In the genomic region with DNA sequence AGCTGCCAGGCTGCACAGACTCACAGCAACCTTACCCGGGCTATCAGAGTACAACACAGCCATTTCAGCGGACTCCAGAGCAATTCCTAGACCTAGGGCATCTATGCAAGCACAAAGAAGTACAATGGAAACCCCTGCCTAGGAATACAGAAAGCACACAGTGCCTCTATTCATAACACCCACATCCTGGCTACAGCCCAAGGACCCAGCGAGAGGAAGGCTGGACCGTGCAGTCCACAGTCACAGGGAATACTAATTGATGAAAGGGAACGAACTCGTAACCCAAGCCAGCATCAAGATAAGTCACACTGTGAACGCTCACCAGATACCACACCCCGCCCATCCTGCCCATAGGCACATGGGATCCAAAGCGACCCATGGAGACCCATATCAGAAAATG, we compare ENCODE assay signal across 11 mouse cellular contexts. TPM values are rescaled to one million over a fixed set of nuclear protein-coding genes. Genes with fewer than 3 reads are reported as not detected.
DNase-seq lines count a peak whose midpoint lies in the region; ATAC-seq lines count a peak whose summit lies in the region.
"Had no signal": no experiment of that assay in that cellular context is flagged by ENCODE, and none has a peak within 500 bp of the region (broad histone marks: within the 10 kb centered on the region; RNA-seq: fewer than 3 reads in every experiment).

No protein-coding gene starts in this region.

- peaks cover 37% of the 10 kb centered on the region for H3K4me1 ChIP-seq in forebrain, embryonic 13.5 days
- H3K4me1 ChIP-seq in forebrain, embryonic 10.5 days, result peaks cover 34% of the 10 kb centered on the region
- H3K4me1 ChIP-seq in forebrain, embryonic 15.5 days, result peaks cover 36% of the 10 kb centered on the region
- H3K4me1 ChIP-seq in neural tube, embryonic 15.5 days, result peaks cover 38% of the 10 kb centered on the region

- WGBS in forebrain, embryonic 13.5 days, result 50% methylated on average over 9 of the region's 9 CpGs
- 88% methylated on average over 9 of the region's 9 CpGs for WGBS in forebrain, embryonic 10.5 days
- 27% methylated on average over 9 of the region's 9 CpGs for WGBS in forebrain, embryonic 15.5 days
- 65% methylated on average over 9 of the region's 9 CpGs for WGBS in neural tube, embryonic 15.5 days

- H3K36me3 ChIP-seq in forebrain, embryonic 13.5 days (ENCODE audit: poor library complexity, severe bottlenecking), result peaks cover 60% of the 10 kb centered on the region
- peaks cover 67% of the 10 kb centered on the region for H3K36me3 ChIP-seq in forebrain, embryonic 10.5 days (replicated peaks)
- peaks cover 23% of the 10 kb centered on the region for H3K36me3 ChIP-seq in forebrain, embryonic 15.5 days
- peaks cover 31% of the 10 kb centered on the region for H3K36me3 ChIP-seq in neural tube, embryonic 15.5 days

- peak overlapping the region; percentile 71 for H3K4me2 ChIP-seq in forebrain, embryonic 13.5 days
- no peak overlapping the region for H3K4me2 ChIP-seq in forebrain, embryonic 15.5 days (replicated peaks)
- peak overlapping the region; percentile 7; the same call in 1 of the 2 replicates for H3K4me2 ChIP-seq in neural tube, embryonic 15.5 days
- H3K4me2 ChIP-seq: liver, embryonic 15.5 days had no signal

- peak overlapping the region; percentile 40 for H3K27ac ChIP-seq in forebrain, embryonic 13.5 days
- H3K27ac ChIP-seq in forebrain, embryonic 10.5 days, result no peak overlapping the region
- H3K27ac ChIP-seq in forebrain, embryonic 15.5 days (replicated peaks), result peak overlapping the region; percentile 7; the same call in 1 of the 2 replicates
- H3K27ac ChIP-seq in neural tube, embryonic 15.5 days (replicated peaks), result peak overlapping the region; percentile 24; the same call in 1 of the 2 replicates
- H3K27ac ChIP-seq: liver, embryonic 15.5 days had no signal

- H3K27me3 ChIP-seq in forebrain, embryonic 13.5 days, result no peaks in the 10 kb centered on the region
- peaks cover 12% of the 10 kb centered on the region for H3K27me3 ChIP-seq in forebrain, embryonic 10.5 days (ENCODE audit: poor library complexity, severe bottlenecking)
- no peaks in the 10 kb centered on the region for H3K27me3 ChIP-seq in forebrain, embryonic 15.5 days
- no peaks in the 10 kb centered on the region for H3K27me3 ChIP-seq in neural tube, embryonic 15.5 days (replicated peaks)
- H3K27me3 ChIP-seq: liver, embryonic 15.5 days had no signal

- intact Hi-C loops in heart, postnatal 36 days (cut with DNase I), result no loop called here

- H3K4me3 ChIP-seq in forebrain, embryonic 13.5 days, result no peak overlapping the region
- H3K4me3 ChIP-seq in forebrain, embryonic 10.5 days, result no peak overlapping the region
- H3K4me3 ChIP-seq in forebrain, embryonic 15.5 days, result no peak overlapping the region
- no peak overlapping the region for H3K4me3 ChIP-seq in neural tube, embryonic 15.5 days (replicated peaks)
- H3K4me3 ChIP-seq: liver, embryonic 15.5 days had no signal

- H3K9ac ChIP-seq in forebrain, embryonic 13.5 days, result peak overlapping the region; percentile 18; the same call in 1 of the 2 replicates
- no peak overlapping the region for H3K9ac ChIP-seq in forebrain, embryonic 15.5 days (replicated peaks)
- H3K9ac ChIP-seq in neural tube, embryonic 15.5 days (replicated peaks), result no peak overlapping the region
- H3K9ac ChIP-seq: liver, embryonic 15.5 days had no signal

- no peak for DNase-seq in forebrain, embryonic 10.5 days (ENCODE audit: extremely low spot score, low spot score)
- peak; percentile 36 for DNase-seq in retina, postnatal 1 day
- DNase-seq in retina, embryonic 14.5 days (ENCODE audit: low spot score), result no peak
- DNase-seq in heart, postnatal 36 days, result no peak
- DNase-seq in kidney, postnatal 4 days, result no peak
- DNase-seq: heart, adult 18-20 months; heart, postnatal 4 days had no signal

- no peaks in the 10 kb centered on the region for H3K9me3 ChIP-seq in forebrain, embryonic 13.5 days (replicated peaks)
- no peaks in the 10 kb centered on the region for H3K9me3 ChIP-seq in forebrain, embryonic 10.5 days
- H3K9me3 ChIP-seq in forebrain, embryonic 15.5 days, result no peaks in the 10 kb centered on the region
- no peaks in the 10 kb centered on the region for H3K9me3 ChIP-seq in neural tube, embryonic 15.5 days (replicated peaks)
- H3K9me3 ChIP-seq: liver, embryonic 15.5 days had no signal

- 0 out of 2 replicates have a peak, but pooled peaks have one; percentile 19 for ATAC-seq in forebrain, embryonic 13.5 days
- peak; percentile 25; the same call in 1 of the 2 replicates for ATAC-seq in forebrain, embryonic 15.5 days (replicated peaks)
- ATAC-seq in neural tube, embryonic 15.5 days (ENCODE audit: low FRiP score), result no peak

RNA-seq across cellular contexts. Expression of gene Pebp1, which starts 3.4 kb away (rescaled TPM):
- 1,080 and 1,130 TPM in 2 replicates for polyA plus RNA-seq in forebrain, embryonic 13.5 days (2015; fragmentation: Nextera tagmentation; extraction: Ambion mirVana)
- polyA plus RNA-seq in forebrain, embryonic 10.5 days (2016; fragmentation: Nextera tagmentation; extraction: Ambion mirVana), result 966 and 1,001 TPM in 2 replicates
- polyA plus RNA-seq in forebrain, embryonic 15.5 days (2015; fragmentation: Nextera tagmentation; extraction: Ambion mirVana), result 1,178 and 1,180 TPM in 2 replicates
- 1,021 and 1,056 TPM in 2 replicates for polyA plus RNA-seq in neural tube, embryonic 15.5 days (2015; fragmentation: Nextera tagmentation; extraction: Ambion mirVana)
- 100 to 1,000 TPM; 412 to 473 TPM for total RNA-seq in heart, postnatal 36 days (2021)

RNA-seq across cellular contexts. Expression of gene Vsig10, which starts 34.9 kb away (rescaled TPM):
- polyA plus RNA-seq in forebrain, embryonic 13.5 days (2015; fragmentation: Nextera tagmentation; extraction: Ambion mirVana), result 0.98 and 2.6 TPM in 2 replicates
- 3.4 and 4.3 TPM in 2 replicates for polyA plus RNA-seq in forebrain, embryonic 10.5 days (2016; fragmentation: Nextera tagmentation; extraction: Ambion mirVana)
- 1.4 and 1.7 TPM in 2 replicates for polyA plus RNA-seq in forebrain, embryonic 15.5 days (2015; fragmentation: Nextera tagmentation; extraction: Ambion mirVana)
- polyA plus RNA-seq in neural tube, embryonic 15.5 days (2015; fragmentation: Nextera tagmentation; extraction: Ambion mirVana), result 1.8 and 2.5 TPM in 2 replicates
- 10 to 100 TPM; 10.3 to 12.3 TPM for total RNA-seq in heart, postnatal 36 days (2021)
